Comparison of ENCODE assay signal across 9 mouse cellular contexts in genomic region chr7:29505337-29506318, GRCm38 (mm10). TPM values are rescaled to one million over a fixed set of nuclear protein-coding genes. Genes with fewer than 3 reads are reported as not detected.
A peak's percentile ranks its signal among the peaks of the same experiment; 100 is the strongest.
DNase-seq lines count a peak whose midpoint lies in the region; ATAC-seq and TF ChIP-seq lines count a peak whose summit lies in the region.
"Had no signal": no experiment of that assay in that cellular context is flagged by ENCODE, and none has a peak within 500 bp of the region (broad histone marks: within the 10 kb centered on the region; RNA-seq: fewer than 3 reads in every experiment).

No protein-coding gene starts in this region.

- 45% methylated on average over 18 of the region's 18 CpGs for WGBS in lung, adult 2 months

- intact Hi-C loops in left cerebral cortex, postnatal 25 days (cut with DNase I) = no loop called here
- intact Hi-C loops in gastrocnemius, postnatal 14 days (cut with DNase I; ENCODE audit: low total_unique reads) = no loop called here

- H3K4me1 ChIP-seq in lung, adult 2 months (ENCODE audit: control insufficient read depth, insufficient read depth, low read length) = peaks cover 25% of the 10 kb centered on the region

- peak overlapping the region; percentile 19 for H3K4me3 ChIP-seq in lung, adult 2 months (replicated peaks; ENCODE audit: extremely low read depth, low read depth, low read length)
- H3K4me3 ChIP-seq: heart, embryonic 13.5 days had no signal

- DNase-seq in cerebellum, postnatal 4 days (ENCODE audit: low spot score in 2 of 2) = no peak
- peak; percentile 79 for DNase-seq in kidney, adult 18-20 months
- peak; percentile 66 for DNase-seq in lung, adult 2 months
- no peak for DNase-seq in left cerebral cortex, postnatal 25 days (ENCODE audit: low spot score in 2 of 2)
- no peak for DNase-seq in gastrocnemius, postnatal 14 days
- no peak for DNase-seq in frontal cortex, postnatal 10 days (ENCODE audit: low spot score in 2 of 2)

- ATAC-seq in cerebellum, adult (ENCODE audit: insufficient number of reproducible peaks, low FRiP score, low TSS enrichment) = peak; percentile 27; the same call in 1 of the 2 replicates
- ATAC-seq in common myeloid progenitor, adult 5-6 weeks (replicated peaks; ENCODE audit: low read depth, poor library complexity, severe bottlenecking) = peak; percentile 52

- no peak for TF ChIP-seq CTCF in lung, adult 2 months (IDR thresholded peaks at IDR 0.05; ENCODE audit: insufficient read depth, low read length)

- peak; percentile 55; the same call in 1 of the 2 replicates for TF ChIP-seq POLR2A in lung, adult 2 months (IDR thresholded peaks at IDR 0.05; ENCODE audit: borderline replicate concordance, extremely low read depth, low read depth, low read length)

RNA-seq across cellular contexts. Expression of gene Sipa1l3, which starts 12.8 kb away (rescaled TPM):
- 7.7 and 9.9 TPM in 2 replicates for total RNA-seq in common myeloid progenitor, adult 5-6 weeks (2017)
- 125 and 132 TPM in 2 replicates for polyA plus RNA-seq in lung, adult 2 months (2012; rRNA removed)
- total RNA-seq in left cerebral cortex, postnatal 25 days (2021) = 10 to 100 TPM; 55.0 to 60.7 TPM
- total RNA-seq in gastrocnemius, postnatal 14 days (2021) = 10 to 100 TPM in 1 of 2 experiments, 1 to 10 TPM in 1; 7.8 to 13.1 TPM

Comparison
In these comparisons a context has a peak if more than half of its experiments do, and no peak if none do; other contexts are left out.
1. DNase-seq: peak in kidney, adult 18-20 months (single experiment) and lung, adult 2 months (single experiment); none in cerebellum, postnatal 4 days (0 of 2), left cerebral cortex, postnatal 25 days (0 of 2), gastrocnemius, postnatal 14 days (single experiment) and frontal cortex, postnatal 10 days (0 of 2).